Mouse (Mus musculus) left cerebral cortex, adult 11 months (tissue): ENCODE measurements around the gene Tspan31.
"Not testable (repeated sequence)": the region's sequence is repeated elsewhere in the genome, so short reads cannot be mapped to it uniquely, and the experiment has no call there.

Source experiments
- DNase-seq: peaks from one replicate; pipeline ENCODE4 v3.0.0; 2022; ENCODE audit warnings: low spot score

Tspan31 gene

DNA sequence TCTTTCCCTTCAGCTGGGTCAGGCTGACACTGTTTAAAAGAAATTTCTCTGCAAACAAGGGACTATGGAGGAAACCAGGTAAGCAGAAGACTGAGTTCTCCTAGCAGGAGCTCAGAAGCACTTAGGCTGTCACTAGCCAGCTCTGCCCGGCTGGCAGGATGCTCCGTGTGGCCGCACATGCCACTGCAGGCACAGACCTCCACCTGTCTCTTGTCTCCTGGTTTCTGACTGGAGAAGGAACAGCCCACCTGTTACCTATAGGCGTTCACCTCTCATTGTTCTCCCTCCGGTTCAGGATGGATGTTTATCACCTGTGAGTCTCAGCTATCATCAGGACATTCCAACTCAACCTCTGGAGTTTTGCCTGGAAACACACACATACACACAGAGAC, 13.8 kb upstream of the Tspan31 start:
- no peak for DNase-seq

DNA sequence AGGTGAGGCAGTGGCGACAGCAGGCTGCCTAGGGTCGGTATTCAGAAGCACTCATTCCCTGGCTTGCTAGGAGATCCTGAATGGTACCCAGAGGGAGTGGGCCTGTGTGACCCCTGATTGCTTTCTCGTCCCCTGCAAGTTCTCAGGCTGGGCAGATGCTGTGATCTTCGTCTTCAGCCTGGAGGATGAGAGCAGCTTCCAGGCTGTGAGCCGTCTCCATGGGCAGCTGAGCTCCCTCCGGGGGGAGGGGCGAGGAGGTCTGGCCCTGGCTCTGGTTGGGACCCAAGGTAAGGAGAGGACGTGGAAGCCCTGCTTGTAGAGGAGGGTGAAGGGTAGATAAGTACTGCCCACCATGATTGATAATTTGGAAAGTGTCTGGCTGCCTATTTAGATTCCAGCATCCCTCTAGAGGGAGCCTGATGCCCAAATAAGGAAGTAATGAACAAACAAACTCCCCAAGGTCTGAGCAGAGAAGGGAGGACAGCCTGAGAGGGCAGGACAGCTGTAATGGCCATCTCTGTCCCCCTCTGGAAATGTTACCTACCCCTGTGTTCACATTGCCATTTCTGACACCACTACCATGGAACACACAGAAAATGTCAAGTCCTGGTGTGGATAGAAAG, 13.3 kb upstream of the Tspan31 start:
- no peak for DNase-seq

DNA sequence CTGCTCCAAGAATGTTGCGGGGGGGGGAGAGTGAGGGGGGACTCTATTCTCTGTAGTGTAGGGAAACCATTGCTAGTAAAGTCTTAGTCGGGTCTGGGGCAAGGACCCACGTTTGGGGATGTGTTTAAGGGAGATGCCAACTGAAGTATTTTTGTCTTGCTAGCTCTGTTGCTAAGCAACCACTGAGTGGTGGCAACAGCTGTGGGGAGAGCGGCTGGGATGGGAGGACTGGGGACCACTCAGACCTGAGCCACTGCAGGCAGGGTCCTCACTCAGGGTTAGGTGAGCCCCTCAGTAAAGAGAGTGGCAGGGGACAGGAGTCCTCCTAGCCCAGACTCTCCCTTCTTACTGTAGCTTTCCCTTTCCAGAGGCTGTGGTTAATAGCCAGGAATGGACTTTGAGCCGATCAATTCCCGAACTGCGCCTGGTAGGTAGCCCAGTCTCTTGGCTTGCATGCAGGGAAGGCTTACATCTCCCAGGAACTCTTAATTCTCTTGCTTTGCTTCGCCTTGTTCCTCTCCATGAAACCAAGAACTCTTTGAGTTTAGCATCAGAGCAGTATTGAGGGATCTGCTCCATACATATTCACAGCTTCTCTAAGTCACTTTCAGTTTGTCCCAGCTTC, 12.0 kb upstream of the Tspan31 start:
- DNase-seq, result no peak

DNA sequence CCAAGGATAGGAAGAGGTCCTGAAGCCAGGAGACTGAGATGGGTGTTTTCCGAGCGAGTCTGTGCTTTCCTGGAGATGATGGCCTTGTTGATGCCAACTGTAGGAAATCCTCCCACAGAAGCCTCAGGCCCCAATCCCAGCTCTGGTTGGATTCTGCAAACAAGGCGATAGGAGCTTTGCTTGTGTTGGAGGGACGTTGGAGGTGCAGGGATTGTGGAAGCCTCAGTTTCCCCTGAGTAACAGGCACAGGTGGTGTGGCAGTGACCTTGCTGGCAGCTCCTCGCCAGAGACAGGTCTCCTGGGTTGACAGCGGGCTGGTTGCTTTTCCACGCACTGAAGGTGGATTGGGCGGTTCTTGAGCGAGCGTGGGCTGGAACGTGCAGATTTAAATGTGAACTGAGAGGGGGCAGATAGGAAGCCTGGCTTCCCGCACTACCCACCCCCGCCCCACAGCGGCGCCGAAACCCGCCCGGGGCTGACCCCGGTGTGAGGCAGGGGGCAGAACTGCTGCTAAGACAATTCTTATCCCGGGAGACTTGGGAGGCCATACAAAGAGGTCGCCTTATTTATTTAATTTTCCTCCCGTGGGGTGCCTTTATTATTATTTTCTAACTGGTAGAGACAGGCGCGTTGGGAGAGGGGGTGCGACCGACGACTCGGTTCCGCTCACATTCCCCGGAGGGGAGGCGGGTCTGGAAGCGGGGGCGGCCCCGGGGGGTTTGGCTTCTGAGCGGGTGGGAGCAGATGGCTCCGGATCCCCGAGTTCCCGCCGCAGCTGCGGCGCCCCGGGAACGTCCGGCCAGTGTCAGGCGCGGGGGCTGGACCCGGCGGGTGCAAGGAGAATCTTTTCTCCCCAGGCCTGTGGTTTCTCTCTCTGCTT, 11.1 kb upstream of the Tspan31 start:
- DNase-seq, result no peak

DNA sequence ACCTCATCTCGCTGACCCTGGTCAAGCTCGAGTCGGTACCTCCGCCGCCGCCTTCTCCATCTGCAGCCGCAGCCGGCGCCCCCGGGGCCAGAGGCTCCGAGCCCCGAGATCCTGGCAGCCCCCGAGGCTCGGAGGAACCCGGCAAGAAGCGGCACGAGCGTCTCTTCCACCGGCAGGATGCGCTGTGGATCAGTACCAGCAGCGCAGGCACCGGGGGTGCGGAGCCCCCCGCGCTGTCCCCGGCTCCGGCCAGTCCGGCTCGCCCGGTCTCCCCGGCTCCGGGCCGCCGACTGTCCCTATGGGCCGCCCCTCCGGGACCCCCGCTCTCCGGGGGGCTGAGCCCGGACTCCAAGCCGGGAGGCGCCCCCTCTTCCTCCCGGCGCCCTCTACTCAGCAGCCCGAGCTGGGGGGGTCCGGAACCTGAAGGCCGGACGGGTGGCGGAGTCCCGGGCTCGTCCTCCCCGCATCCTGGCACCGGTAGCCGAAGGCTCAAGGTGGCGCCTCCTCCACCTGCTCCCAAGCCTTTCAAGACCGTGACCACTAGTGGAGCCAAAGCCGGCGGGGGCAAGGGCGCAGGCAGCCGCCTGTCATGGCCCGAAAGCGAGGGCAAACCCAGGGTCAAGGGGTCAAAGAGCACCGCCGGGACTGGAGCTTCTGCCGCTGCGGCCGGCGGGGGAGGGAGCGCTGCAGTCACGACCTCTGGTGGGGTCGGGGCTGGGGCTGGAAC, 9.8 kb upstream of the Tspan31 start:
- DNase-seq, result no peak

DNA sequence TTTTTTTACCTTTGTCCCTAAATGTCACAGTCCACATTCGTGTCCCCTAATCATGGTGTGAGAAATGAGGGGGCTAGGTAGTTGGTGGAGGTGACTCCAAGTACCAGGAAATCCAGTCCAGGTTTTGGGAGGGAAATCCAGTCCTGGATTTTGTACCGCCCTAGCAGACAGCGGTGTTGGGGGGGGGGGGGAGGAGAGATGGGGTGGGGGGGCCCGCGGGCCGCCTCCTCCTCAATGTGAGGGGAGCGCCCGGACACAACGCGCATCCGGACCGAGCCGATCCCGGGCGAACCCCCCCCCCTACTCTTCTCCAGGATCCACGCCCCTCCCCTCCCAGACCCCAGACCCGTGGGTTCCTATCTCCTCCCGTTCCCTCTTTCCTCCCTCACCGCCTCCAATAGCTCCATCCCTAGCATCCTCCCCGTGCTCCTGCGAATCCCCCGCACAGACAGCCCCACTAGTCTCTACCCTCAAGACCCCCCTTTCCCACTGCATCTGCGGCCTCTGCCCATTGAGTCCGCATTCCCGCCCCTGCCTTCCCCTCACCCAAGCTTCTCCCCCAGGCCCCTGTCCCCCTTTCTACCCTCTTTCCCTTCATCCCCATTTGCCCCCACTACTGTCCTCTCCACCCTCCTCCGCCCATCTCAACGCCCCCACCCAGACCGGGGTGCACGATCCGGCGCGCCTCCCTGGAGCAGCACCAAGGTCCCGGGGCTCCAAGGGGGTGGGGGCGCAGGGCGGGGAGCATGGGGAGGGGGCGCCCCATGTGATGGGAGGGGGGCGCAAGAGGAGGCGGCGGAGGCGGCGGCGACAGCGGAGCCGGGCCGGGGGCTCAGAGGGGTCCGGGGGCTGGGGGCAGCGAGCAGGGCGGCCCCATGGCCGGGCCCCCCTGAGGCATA, 8.9 kb upstream of the Tspan31 start:
- DNase-seq, result no peak

DNA sequence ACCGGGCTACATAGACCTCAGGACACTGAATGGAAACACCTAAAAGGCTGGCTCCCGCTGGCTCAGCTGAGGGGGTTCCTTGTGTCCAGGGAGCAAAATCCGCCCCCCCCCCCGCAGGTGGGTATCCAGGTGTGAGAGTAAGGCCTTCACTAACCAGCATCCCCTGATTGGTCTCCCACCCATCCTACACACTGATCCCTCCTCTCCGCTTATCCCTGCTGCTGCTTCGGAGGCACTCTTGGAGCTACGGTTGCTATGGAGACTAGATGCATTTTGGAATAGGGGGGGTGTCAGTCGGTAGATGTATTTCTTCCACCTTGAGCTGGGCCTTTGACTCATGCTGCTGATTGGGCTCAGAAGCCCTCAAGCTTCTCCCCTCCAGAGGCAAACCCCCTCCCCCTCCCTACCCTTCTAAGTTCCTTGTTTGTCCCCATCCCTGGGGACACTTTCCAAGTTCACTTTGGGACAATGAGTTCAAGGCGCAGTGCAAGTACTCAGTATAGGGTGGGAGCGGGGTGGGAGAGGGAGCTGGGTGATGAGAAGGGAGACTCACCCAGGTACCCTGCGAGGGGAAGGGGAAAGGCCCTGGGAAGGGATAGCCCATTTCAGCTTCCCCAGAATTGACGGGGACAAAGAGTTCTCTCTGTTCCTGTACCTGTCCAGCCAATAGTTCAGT, 8.1 kb upstream of the Tspan31 start:
- DNase-seq, result peak; percentile 73

DNA sequence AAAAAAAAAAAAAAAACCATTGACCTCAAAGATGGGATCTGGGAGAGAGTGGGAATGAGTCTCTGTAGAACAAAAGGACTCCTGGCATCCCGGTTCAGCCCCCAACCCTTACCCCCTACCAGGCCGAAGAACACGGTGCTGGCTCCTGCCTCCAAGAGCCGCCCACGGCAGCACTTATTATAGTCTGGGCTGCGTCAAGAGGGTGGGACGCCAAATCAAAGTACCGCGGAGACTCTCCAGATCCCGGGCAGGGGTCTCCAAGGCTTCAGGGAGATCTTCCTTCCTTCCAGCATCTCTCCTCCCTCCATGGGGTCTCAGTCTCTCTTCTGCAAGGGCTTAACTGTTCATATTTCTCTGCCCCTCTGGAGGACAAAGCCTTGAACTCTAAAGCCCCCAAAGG, 7.5 kb upstream of the Tspan31 start:
- DNase-seq, result no peak

DNA sequence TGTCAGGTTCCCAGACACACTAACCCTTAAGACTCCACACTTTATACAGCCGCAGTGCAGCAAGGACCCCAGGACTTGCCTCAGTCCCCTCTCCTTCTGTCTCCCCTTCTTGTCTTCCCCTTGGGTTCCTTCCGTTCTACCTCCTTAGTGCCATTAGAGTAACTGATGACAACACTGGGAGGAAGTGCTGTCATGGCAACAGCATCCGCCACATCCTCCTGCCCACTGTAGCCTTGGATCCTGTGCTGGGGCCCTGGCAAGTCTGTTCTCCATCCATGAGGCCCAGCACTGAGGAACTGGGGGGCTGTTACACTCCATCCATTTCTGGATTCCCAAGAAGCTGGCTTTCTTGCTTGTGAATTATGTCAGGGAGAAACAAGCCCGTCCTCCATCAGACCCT, 6.0 kb upstream of the Tspan31 start:
- no peak for DNase-seq

DNA sequence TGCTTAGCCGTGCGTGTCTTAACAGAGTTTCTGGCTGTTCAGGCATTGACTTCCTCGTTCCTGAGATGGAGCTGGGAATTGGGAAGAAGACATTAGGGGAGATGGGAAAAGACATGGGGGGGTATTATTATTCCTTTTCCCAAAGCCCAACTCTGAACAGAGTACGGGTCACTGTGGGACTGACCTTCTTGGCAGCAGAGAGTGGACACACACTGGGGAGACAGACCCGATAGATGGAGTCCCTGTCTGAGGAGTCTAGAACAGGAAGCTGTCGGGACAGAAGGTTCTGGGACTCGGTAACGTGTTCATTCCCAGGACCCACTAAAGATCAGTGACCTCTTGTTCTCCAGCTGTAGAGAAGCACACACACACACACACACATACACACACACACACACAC, 5.6 kb upstream of the Tspan31 start:
- no peak for DNase-seq

DNA sequence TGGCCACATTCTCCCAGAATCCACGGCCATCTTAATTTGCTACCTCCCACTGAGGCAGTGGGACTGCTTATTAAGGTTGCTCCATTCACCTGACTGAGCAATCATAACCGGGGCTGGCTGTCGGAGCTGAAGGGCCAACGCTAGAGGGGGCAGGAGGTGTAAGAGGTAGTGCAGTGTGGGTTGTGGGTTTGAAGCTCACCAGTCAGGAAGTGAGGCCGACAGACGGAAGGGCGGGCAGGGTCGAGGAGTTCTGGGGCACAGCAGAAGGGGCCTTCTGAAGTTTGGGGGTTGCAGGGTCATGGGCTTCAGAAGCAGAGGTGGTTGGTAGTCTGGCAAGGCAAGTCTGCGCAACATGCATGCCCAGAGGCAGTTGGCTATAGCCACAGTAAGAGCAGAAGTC, 5.0 kb upstream of the Tspan31 start, which contains the start of gene Agap2:
Gene Agap2 (plus strand): TSS at position 205 of the 400 bp plus-strand sequence.
- DNase-seq, result no peak

DNA sequence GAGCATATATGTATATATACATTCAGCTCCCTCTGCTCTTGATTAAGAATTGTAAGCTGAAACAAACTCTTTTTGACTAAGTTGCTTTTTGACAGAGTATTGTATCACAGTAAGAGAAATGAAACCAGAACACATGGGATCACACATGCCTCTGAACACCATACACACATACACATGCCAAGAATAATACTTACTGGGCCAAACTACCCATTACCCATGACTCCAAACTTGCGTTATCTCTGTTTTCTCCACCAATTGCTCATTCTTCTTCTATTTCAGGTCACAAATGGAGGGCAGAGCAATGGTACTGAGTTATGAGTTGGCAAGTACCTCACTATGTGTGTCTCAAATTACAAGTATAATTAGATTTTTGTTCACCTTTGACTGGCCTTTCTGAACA, 3.9 kb upstream of the Tspan31 start:
- no peak for DNase-seq

DNA sequence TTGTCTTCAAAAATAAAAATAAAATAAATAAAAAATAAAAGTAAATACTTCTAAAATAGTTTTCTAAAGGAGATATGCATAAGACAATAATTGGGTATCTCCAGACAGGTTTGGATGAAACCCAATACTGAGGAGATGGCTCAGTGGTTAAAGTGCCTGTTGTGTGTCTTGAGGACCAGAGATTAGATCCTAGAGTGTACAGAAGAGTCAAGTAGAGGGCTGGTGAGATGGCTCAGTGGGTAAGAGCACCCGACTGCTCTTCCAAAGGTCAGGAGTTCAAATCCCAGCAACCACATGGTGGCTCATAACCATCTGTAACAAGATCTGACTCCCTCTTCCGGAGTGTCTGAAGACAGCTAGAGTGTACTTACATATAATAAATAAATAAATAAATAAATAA, 2.9 kb upstream of the Tspan31 start:
- DNase-seq, result not testable (repeated sequence)

DNA sequence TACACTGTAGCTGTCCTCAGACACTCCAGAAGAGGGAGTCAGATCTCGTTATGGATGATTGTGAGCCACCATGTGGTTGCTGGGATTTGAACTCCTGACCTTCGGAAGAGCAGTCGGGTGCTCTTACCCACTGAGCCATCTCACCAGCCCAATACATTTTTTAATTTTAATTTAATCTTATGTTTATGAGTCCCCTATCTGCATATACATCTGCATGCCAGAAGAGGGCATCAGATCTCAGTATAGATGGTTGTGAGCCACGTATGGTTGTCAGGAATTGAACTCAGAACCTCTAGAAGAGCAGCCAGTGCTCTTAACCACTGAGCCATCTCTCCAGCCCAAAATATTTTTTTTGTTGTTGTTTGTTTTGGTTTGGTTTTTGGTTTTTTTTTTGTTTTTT, 2.2 kb upstream of the Tspan31 start:
- not testable (repeated sequence) for DNase-seq

DNA sequence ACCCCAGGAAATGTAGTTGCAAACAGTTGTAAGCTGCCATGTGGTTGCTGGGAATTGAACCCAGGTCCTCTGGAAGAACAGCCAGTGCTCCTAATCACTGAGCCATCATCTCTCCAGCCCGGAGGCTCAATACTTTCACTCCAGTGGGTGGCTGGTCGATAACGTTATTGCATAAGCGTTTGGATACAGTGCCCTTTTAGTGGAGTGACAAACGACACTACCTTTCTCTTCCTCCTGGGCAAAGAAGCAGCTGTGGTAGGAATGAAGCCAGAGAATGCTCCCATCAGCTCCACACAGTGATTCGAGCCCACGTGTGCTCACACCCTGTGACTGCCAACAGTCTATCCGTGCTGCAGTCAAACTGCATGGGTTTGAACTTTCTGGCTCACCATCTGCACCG, 1.1 kb upstream of the Tspan31 start:
- no peak for DNase-seq

DNA sequence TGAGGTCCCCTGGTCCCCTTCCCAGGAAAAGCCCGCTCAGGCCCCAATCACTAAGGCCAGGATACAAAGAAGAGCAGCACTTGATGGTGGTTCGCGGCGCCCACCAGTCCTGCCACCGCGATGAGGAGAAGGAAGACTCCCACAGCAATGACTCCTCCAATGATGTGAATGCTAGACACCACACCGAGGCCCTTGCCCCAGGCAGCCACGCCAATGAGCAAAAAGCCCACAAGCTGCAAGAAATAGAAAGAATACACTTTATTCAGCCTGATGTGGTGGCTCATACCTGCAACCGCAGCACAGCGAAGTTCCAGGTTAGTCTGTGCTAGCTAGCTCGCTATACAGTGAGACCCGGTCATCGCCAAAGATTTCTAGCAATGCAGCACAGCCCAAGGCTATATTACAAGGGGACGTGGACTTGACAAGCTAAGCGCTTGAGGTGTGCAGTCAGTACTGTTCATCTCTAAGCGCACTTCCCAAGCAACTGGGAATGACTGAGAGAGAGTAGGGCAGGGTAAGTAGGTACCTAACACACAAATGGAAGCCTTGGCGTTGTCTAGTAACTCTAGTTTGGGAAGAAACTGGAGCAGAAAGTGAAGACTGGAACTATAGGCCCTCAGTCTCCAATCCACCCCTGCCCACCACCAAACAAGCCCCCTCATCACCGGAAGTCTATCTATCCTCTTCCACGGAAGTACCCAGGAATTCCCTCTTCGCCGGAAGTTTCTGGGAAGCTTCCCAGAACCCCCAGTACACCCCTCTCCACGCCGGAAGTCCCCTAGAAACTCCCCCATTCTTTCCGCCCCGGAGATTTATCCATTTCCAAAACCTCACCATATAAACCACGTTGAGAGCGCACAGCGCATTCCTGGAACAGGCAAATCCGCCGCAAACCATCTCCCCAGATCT, 529 bp downstream of the Tspan31 start:
- no peak for DNase-seq

DNA sequence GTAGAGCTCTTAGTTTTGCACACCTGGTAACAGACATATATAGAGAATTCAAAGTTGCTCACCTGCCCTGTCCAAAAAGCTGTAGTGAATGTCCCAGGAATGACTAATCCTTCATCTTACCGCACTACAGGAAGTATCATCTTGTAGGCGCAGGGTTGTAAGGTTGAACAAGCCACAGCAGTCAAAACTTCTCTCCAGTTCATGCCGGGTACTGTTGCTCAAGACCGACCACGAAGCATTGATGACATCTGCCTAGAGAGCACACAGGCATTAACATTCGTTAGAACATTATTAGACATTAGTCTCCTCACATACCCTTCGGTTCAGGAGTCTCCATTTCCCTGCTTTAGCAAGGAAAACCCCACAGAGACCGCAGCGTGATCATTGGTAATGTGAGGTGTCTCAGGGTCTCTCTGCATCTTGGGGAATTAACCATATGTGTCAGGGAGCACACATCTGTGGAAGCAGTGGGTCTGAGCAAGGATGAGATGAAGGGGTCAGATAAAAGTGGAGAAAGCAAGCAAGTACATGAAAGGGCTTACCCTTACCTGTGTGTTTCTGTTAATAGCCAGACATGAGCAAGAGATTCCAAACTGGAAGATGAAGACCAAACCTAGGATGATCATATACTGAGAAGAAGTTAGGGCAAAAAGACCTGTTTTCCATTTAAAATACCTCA, 1.6 kb downstream of the Tspan31 start:
- no peak for DNase-seq

DNA sequence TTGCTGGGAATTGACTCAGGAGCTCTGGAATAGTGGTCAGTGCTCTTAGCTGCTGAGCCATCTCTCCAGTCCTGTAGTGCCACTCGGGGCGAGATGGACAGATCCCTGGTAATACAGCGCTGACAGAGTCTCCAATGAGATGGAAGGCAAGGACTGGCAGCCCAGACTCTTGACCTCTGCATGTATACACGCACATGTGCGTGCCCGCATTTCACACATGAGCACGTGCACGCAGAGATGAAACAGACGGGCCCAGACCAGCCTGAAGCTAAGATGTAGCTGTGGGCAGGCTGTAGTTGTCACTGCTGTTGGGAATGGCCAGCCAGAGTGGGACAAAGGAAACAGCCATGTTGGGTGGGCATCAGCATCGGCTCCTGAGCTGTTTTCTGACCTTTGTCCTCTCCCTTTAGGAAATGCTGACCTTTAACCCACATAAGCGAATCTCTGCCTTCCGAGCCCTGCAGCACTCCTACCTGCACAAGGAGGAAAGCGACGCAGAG, 3.5 kb downstream of the Tspan31 start:
- DNase-seq, result no peak

DNA sequence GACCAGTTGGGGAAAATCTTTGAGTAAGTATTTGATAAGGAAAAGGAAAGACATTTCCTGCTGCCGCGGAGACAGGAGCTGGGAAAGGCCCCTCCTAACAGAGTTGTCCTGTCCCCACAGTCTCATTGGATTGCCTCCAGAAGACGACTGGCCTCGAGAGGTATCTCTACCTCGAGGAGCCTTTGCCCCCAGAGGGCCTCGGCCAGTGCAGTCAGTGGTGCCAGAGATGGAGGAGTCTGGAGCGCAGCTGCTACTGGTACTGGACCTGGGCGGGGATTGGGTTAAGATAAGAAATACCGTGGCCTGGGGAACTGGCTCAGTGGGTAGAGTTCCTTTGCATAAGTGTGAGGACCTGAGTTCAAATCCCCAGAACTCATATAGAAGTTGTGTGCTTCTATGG, 4.1 kb downstream of the Tspan31 start:
- DNase-seq, result no peak
